Mouse (Mus musculus) c-Kit-positive CD71-negative TER-119-negative erythroid progenitor cells, embryonic 14.5 days (primary cell): ENCODE measurements around the gene Acot8.
A peak's percentile ranks its signal among the peaks of the same experiment; 100 is the strongest.

Experiments used
- DNase-seq: peaks from one replicate; pipeline ENCODE4 v3.0.0-alpha.2; 2013; ENCODE audit warnings: low read depth

Acot8 gene

DNA sequence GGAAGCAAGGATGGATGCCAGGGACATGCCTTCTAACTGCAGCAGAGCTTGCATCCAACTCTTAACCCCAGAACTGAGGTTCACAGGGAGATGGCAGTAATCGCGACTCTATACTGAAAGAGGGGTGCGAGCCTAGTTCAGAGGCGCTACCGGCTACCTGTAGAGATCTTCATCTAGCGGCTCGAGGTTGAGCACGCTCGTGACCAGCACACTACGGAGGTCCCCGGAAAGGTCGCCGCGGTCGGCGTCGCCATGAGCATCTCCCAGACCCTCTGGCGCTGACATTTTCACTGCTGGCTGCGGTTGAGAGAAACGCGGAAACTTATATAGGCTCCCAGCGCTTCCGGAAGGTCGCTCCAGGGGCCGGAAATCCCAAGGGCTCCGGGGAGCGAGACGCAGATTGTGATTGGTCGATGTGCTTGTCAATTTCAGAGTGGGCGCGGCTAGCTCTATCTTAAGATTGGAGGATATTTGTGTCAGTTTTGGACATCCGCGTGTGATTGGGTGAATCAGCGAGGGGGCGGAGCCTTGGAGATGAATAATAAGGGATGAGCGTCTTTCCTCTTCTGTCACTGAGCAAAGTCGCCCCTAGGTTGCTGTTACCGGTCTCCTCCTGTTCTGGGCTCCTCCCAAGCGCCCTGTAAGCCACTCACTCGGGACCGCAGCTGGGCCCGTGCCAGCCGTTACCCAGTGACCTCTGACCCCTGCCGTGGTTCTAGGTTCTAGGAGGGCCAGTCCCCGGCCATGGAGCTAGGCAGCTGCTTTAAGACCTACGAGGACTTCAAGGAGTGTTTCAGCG is at the start of gene Acot8, which contains the start of gene Zswim3:
Gene Acot8 (minus strand): TSS at position 350 of the 799 bp plus-strand sequence.
Gene Zswim3 (plus strand): TSS at position 566 of the 799 bp plus-strand sequence.
- DNase-seq = peak; percentile 100

GRCm38 (mm10) chr2:164850061-164850460 is 45.4 kb upstream of the Acot8 start:
- DNase-seq = no peak

DNA sequence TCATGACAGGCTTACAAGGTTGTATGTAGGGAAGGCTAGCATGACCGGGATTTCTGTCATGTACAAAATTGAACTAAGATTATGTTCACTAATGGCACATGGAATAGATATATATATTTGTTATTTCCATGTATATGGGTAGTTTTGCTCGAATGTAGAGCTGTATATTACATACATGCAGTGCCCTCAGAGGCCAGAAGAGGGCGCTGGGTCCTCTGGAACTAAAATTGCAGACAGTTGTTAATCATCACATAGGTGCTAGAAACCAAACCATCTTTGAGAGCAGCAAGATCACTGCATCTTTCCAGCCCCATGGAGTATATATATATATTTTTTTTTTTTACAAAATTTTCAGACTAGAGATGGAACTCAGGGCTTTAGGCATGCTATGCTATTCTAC is 41.1 kb upstream of the Acot8 start:
- no peak for DNase-seq

DNA sequence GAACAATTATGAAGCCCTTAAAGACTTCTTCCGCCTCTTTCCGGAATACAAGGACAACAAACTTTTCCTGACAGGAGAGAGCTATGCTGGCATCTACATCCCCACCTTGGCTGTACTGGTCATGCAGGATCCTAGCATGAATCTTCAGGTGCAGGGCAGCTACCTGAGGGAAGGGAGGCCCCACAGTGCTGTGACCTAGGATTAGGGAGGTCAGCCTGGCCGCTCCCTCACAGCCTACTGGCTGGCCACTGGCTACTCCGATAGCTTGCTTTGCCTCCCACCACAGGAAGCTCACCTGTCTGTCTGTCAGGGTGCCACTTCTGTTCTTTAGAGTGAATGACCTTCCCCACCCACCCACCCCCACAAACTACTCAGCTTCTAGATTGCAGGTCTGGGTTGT is 30.5 kb upstream of the Acot8 start:
- DNase-seq = no peak

GRCm38 (mm10) chr2:164834531-164834930 is 29.8 kb upstream of the Acot8 start:
- DNase-seq = no peak

DNA sequence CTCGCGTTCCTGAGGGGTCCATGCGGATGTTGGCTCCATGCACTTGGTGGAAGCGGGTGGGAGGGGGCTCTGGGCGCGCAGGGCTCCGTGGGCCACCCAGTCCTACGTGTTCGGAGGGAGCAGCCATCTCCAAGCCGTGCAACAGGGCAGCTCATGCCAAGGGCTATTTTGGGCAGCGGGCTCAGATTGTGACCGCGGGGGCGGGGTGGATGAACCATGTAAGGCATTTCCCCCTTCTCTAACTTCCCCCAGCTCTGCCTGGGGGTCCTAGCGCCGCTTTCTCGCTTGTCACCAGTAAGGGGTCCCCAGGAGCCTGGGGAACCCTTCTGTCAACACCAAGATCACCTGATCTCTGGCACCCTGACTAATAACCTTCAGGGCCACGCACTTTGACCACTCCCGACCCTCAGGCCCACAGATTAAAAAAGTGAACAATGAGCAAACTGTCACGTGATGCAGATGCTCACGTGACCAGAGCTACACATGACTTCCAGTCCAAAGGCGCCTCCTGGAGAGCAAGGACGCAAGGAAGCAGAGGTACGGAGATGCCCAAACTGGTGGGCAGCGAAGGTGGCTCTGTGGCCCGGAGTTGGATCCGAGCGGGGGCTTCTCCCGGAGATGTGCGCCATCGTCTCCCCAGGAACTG is 28.8 kb upstream of the Acot8 start, which contains the start of gene Neurl2:
Gene Neurl2 (minus strand): TSS at position 143 of the 646 bp plus-strand sequence.
- peak; percentile 92 for DNase-seq

DNA sequence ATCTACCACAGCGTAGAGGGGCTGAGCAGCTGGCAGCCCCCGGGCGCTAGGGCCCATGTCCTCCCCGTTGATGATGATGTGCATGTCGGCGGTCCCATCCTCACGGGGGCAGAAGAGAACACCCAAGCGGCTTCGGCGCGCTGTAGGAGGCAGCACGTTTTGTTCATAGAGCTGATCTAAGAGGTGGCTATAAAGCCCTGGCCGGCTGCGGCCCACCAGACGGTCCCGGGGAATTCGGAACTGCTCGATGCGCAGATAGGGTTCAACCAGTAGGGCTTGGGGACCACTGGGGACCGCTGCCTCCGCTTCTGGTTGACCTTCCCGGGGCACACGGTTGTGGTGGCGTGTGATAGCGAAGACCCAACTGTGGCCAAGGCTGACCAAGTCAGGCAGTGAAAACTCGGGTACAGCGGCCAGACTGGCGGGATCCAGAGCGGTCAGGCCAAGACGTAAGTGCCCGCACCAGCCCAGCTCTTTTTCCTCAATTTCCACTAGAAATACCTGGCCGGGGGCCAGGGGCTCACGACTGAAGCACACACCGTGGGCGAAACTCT is 28.1 kb upstream of the Acot8 start, which contains the start of gene Ctsa:
Gene Ctsa (plus strand): TSS at position 126 of the 554 bp plus-strand sequence.
- DNase-seq = peak; percentile 72

- no peak for DNase-seq
Measured at GRCm38 (mm10) chr2:164832032-164832747, 27.5 kb upstream of the Acot8 start.

DNA sequence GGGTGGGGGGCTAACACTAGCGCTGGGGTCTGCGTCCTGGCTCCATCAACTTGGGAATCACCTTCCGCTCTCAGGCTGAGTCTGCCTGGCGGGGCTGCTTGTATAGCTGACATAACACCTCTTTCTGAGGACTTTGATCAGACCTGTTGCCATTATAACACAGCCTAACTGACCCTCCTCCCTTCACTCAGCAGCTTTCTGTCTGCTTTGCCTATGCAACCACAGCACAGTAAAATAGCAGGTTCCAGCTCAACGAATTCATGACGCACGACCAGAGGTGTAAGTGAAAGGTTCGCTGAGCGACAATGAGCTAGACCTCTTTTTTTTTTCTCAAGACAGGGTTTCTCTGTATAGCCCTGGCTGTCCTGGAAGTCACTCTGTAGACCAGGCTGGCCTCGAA is 26.3 kb upstream of the Acot8 start:
- no peak for DNase-seq

DNA sequence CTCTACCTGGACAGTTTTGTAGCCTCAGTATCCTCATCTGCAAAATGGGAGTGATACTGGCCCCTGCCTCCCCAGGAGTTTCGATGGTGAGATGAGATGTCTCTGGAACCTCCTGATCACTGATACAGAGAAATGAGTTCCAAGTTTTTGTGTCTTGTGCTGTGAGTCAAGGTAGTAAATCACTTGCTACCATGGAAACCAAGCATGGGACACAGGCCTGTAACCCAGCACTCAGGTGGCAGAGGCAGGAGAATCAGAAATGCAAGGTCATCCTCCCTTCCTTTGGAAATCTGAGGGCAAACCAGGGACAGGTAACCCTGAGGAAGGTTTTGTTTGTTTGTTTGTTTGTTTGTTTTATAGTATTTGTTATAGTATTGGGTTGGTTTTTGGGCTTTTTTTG is 24.4 kb upstream of the Acot8 start:
- DNase-seq = no peak

- DNase-seq = no peak
Measured at GRCm38 (mm10) chr2:164828437-164828836, 23.8 kb upstream of the Acot8 start, which contains the start of gene Spata25. Gene Spata25, minus strand, starts transcription at chr2:164828537.

- DNase-seq = no peak
Measured at GRCm38 (mm10) chr2:164827146-164827850, 22.6 kb upstream of the Acot8 start.

DNA sequence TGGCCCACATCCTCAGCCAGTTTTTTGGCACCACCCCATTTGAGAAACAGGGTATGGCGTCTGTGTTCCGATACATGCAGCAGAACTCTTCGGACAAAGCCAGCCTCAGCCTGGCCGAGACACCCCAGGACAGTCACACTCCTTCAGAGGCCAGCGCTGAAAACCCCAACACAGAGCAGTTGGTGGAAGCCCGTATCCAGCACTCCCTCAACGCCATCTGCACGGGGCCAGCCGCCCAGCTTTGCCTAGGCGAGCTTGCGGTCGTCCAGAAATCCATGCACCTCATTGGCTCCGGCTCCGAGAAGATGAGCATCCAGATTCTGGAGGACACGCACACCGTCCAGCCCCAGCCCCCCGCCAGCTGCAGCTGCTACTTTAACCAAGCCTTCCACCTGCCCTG is 20.8 kb upstream of the Acot8 start:
- DNase-seq = no peak

DNA sequence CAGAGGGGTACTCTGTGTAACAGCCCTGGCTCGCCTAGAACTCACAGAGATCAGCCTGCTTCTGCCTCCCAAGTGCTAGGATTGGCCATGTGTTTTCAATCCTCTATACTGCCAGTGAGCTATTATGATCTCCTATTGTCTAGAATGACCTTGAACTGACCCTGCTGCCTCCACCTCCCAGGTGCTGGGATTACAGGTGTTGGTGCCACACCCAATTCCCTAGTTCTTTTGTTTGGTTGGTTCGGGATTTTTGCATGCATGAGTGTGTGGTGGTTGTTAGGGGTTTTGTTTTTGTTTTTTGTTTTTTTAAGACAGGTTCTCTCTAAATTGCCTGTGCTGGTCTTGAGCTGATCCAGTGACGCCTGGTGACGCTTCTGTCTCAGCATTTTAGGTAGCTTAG is 19.3 kb upstream of the Acot8 start:
- no peak for DNase-seq

DNA sequence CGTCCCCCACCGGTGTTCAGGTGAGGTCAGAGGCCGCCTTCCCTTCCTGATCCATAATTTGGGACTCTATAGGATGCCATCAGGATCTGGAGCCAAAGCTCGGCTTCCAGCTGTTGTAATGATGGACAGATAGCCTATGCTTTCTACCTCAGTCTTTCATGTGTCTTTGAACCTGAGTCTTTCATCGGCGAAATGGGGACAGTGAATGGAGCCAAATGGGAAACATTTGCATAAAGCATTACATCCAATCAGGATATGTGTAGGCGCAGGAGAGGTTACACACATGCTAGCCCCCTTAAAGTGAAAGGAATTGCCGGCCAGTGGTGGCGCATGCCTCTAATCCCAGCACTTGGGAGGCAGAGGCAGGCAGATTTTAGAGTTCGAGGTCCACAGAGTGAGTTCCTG is 18.5 kb upstream of the Acot8 start:
- no peak for DNase-seq

DNA sequence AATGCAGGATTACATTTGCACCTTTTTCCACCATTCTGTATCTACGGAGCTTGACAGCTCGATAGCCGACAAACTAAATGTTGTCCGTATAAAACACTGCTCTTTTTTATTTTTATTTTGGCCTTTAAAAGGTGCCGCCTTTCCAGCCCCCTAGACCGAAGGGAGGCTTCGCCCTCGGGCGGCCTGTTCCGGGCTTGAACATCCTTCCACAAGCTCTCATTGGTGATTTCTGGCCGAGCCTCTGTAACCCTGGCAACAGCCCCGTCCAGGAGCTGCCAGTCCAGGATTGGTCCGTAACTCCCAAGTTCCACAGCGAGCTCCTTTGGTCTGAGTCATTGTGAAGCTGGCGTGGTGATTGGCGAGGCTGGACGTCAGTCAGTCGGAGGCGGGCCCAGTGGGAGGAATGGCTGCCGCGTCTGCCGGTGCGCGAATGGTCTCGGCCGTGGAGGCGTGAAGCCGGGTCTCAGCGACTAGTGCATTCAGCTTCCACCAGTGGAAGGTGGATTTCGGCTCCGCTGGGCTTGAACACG is 18.0 kb upstream of the Acot8 start, which contains the start of gene Zswim1:
Gene Zswim1 (plus strand): TSS at position 51 of the 530 bp plus-strand sequence.
- DNase-seq = peak; percentile 98

DNA sequence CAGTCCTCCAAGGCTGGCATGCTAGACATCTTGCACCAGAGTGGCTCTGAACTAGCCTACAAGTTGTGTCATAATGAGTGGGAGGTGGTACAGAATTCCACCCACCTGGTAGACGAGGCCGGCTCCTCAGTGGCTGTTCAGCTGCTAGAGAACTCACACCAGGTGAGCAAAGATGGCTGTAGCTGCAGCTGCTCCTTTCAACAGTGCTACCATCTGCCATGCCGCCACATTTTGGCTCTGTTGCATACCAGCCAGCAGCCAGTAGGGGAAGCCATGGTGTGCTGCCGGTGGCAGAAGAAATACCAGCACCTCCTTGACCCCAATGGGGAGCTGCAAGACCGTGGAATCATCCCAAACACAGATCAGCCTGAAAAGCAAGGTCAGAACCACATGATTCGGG is 16.4 kb upstream of the Acot8 start:
- DNase-seq = no peak

DNA sequence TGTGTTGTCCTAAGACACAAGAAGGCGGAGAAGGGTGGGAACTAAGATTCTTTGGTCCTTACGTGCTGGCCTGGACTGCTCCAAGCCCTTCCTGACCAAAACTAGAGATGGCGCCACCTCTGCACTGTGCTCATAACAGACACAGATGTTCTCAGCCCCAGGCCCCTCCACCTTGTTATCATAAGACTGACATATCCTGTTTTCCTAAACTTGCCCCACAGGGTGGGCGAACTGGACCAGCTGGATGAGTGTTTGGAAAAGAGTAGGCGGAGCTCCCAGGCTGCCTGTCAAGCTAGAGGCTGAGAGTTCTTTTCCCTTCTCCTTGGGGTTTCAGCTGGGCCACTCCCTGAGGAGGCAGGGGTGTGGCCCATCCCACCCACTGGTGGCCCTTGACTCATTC is 13.0 kb upstream of the Acot8 start:
- DNase-seq = no peak

GRCm38 (mm10) chr2:164817206-164817605 is 12.5 kb upstream of the Acot8 start:
- no peak for DNase-seq

- DNase-seq = no peak
Measured at GRCm38 (mm10) chr2:164815821-164816220, 11.1 kb upstream of the Acot8 start.

DNA sequence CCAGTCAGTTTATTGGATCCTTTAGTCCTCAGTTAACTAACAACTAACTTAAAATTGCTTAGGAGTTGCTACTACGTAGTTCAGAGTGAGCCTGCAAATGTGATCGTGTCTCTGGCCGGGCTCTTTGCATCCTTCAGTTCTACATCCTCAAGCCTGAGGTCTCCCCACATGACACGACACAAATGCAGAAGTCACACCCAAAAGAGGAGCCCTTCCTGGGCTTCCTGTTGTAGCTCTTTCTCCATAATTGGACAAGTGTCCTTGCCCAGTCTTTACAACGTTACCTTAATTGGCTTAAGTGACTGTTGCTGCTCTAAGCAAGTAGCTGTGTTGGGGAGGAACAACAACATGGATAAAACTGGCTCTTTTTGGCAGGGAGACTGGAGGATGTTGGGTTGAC is 10.7 kb upstream of the Acot8 start:
- no peak for DNase-seq
